Mouse (Mus musculus) liver, embryonic 14.5 days (tissue): ENCODE measurements around the gene Loxl3.

Source experiments
- CTCF ChIP-seq: IDR thresholded peaks from 2 replicates; pipeline ENCODE4 v1.5.1; 2016; ENCODE audit warnings: antibody characterized with exemption, low read depth, control low read depth
- EP300 ChIP-seq: IDR thresholded peaks from 2 replicates; pipeline ENCODE4 v1.6.1; 2016; ENCODE audit warnings: antibody characterized with exemption, low read depth

- TF ChIP-seq CTCF: peak; percentile 74
- TF ChIP-seq EP300: no peak
These were observed 1.2 kb upstream of the Loxl3 start for GRCm38 (mm10) chr6:83032769-83033191.
